Mouse (Mus musculus) C2C12 (cell line): ENCODE results near the gene Unc45b. TPM values are rescaled to one million over a fixed set of nuclear protein-coding genes. Genes with fewer than 3 reads are reported as not detected.
A peak's percentile ranks its signal among the peaks of the same experiment; 100 is the strongest.
"Not testable (repeated sequence)": the region's sequence is repeated elsewhere in the genome, so short reads cannot be mapped to it uniquely, and the experiment has no call there.

Source experiments
- H3K27me3 ChIP-seq: one replicate; pipeline ENCODE4 v1.6.1; 2011; ENCODE audit not compliant: control insufficient read depth, insufficient read depth, insufficient read length
- H3K36me3 ChIP-seq: one replicate; pipeline ENCODE4 v1.6.1; 2011; ENCODE audit not compliant: control insufficient read depth, insufficient read depth
- H3K4me3 ChIP-seq: one replicate; pipeline ENCODE4 v1.5.1; 2011; ENCODE audit warnings: mild to moderate bottlenecking, control low read depth; ENCODE audit not compliant: poor library complexity, insufficient read depth, severe bottlenecking
- H3K79me2 ChIP-seq: one replicate; pipeline ENCODE4 v1.6.1; 2011; ENCODE audit not compliant: control insufficient read depth, insufficient read depth
- H3K79me3 ChIP-seq: one replicate; pipeline ENCODE4 v1.6.1; 2011; ENCODE audit warnings: low read depth, control low read depth
- H3ac ChIP-seq: one replicate; pipeline ENCODE3; 2011; ENCODE audit warnings: low read depth; ENCODE audit not compliant: control insufficient read depth, insufficient read length
- CEBPB ChIP-seq: IDR thresholded peaks from one replicate; pipeline ENCODE4 v1.6.1; 2011; ENCODE audit warnings: low read depth, mild to moderate bottlenecking, control low read depth, moderate library complexity
- CTCF ChIP-seq: IDR thresholded peaks from one replicate; pipeline ENCODE4 v1.5.1; 2011; ENCODE audit not compliant: control insufficient read depth, insufficient read depth, insufficient read length
- FOSL1 ChIP-seq: IDR thresholded peaks from one replicate; pipeline ENCODE4 v1.8.0; 2011; ENCODE audit warnings: mild to moderate bottlenecking, low read length; ENCODE audit not compliant: poor library complexity, insufficient read depth, severe bottlenecking
- MAX ChIP-seq: IDR thresholded peaks from one replicate; pipeline ENCODE4 v1.6.1; 2011; ENCODE audit warnings: mild to moderate bottlenecking, control low read depth
- MYOD1 ChIP-seq: IDR thresholded peaks from one replicate; pipeline ENCODE4 v1.6.1; 2011; ENCODE audit warnings: low read depth; ENCODE audit not compliant: control insufficient read depth, insufficient read length
- MYOG ChIP-seq: IDR thresholded peaks from one replicate; pipeline ENCODE4 v1.6.1; 2011; ENCODE audit not compliant: control insufficient read depth, insufficient read length; ENCODE audit errors: extremely low read depth
- USF1 ChIP-seq: IDR thresholded peaks from one replicate; pipeline ENCODE4 v1.6.1; 2011; ENCODE audit warnings: low read depth, mild to moderate bottlenecking, control low read depth, moderate library complexity
- polyA plus RNA-seq: library from polyadenylated mRNA; unstranded; fragments of >200 nt; fragmentation: generic; extraction: Trizol; gene quantifications from one replicate; pipeline ENCODE4 v1.2.1, GENCODE M21; 2012; ENCODE audit warnings: missing spikeins

The Unc45b gene
- polyA plus RNA-seq, 1 experiment, result 0.15 TPM

DNA sequence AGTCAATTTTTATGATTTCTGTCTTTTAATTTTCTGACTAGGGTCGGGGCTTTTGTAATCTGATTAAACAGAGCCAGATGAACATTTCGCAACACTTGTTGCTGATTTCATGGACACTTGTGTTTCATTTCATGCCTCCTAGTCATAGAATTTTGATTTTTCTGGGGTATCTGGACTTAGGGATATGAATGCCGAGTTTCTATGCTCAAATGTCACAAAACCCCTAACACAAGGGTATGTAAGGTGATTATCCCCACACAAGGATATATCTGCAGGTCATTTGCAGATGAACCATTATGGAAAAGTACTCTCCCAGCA, 19.2 kb downstream of the Unc45b start:
- H3K79me3 ChIP-seq, result no peaks in the 10 kb centered on the region
- H3K79me2 ChIP-seq, result no peaks in the 10 kb centered on the region
- no peak for TF ChIP-seq FOSL1
- peak; percentile 33 for TF ChIP-seq CEBPB
- no peak overlapping the region for H3K4me3 ChIP-seq
- no peaks in the 10 kb centered on the region for H3K27me3 ChIP-seq
- H3K36me3 ChIP-seq, result no peaks in the 10 kb centered on the region
- H3ac ChIP-seq, result no peak overlapping the region

DNA sequence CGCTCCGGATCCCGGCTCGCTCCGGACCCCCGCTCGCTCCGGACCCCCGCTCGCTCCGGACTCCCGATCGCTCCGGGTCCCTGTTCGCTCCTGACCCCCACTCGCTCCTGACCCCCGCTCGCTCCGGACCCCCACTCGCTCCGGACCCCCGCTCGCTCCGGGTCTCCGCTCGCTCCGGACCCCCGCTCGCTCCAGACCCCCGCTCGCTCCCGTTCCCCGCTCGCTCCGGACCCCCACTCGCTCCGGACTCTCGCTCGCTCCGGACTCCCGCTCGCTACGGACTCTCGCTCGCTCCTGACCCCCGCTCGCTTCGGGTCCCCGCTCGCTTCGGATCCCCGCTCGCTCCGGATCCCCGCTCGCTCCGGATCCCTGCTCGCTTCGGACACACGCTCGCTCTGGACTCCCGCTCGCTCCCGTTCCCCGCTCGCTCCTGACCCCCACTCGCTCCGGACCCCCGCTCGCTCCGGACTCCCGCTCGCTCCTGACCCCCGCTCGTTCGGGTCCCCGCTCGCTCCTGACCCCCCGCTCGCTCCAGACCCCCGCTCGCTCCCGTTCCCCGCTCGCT, 20.1 kb downstream of the Unc45b start:
- H3K79me2 ChIP-seq, H3ac ChIP-seq, H3K27me3 ChIP-seq, H3K79me3 ChIP-seq, H3K36me3 ChIP-seq, H3K4me3 ChIP-seq: not testable (repeated sequence)

DNA sequence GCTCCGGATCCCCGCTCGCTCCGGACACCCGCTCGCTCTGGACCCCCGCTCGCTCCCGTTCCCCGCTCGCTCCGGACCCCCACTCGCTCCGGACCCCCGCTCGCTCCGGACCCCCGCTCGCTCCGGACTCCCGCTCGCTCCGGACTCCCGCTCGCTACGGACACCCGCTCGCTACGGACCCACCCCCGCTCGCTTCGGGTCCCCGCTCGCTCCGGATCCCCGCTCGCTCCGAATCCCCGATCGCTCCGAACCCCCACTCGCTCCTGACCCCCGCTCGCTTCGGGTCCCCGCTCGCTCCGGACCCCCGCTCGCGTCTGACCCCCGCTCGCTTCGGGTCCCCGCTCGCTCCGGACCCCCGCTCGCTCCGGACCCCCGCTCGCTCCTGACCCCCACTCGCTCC, 20.8 kb downstream of the Unc45b start:
- not testable (repeated sequence) for H3K79me3 ChIP-seq, H3ac ChIP-seq, H3K36me3 ChIP-seq, H3K79me2 ChIP-seq, H3K4me3 ChIP-seq, H3K27me3 ChIP-seq

DNA sequence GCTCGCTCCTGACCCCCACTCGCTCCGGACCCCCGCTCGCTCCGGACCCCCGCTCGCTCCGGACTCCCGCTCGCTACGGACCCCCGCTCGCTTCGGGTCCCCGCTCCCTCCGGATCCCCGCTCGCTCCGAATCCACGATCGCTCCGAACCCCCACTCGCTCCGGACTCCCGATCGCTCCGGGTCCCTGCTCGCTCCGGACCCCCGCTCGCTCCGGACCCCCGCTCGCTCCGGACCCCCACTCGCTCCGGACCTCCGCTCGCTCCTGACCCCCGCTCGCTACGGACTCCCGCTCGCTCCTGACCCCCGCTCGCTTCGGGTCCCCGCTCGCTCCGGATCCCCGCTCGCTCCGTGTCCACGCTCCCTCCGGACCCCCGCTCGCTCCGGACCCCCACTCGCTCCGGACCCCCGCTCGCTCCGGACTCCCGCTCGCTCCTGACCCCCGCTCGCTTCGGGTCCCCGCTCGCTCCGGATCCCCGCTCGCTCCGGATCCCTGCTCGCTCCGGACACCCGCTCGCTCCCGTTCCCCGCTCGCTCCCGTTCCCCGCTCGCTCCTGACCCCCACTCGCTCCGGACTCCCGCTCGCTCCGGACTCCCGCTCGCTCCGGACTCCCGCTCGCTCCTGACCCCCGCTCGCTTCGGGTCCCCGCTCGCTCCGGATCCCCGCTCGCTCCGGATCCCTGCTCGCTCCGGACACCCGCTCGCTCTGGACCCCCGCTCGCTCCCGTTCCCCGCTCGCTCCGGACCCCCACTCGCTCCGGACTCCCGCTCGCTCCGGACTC, 21.5 kb downstream of the Unc45b start:
- not testable (repeated sequence) for H3K79me2 ChIP-seq, H3ac ChIP-seq, H3K4me3 ChIP-seq, H3K27me3 ChIP-seq, H3K36me3 ChIP-seq, H3K79me3 ChIP-seq

DNA sequence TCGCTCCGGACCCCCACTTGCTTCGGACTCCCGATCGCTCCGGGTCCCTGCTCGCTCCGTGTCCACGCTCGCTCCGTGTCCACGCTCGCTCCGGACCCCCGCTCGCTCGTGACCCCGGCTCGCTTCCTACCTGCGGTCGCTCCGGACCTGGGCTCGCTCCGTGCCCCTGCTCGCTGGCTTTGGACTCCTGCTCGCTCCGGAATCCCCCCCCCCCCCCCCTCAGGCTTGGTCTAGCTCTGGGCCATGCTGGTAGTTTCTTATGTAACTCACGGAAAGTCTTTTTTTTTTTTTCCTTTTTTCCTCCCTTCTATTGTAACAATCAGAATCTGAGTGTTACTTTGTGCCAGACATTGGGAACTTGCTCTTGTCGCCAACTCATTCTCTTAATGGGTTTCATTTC, 22.8 kb downstream of the Unc45b start:
- no peaks in the 10 kb centered on the region for H3K36me3 ChIP-seq
- H3K79me2 ChIP-seq, result no peaks in the 10 kb centered on the region
- no peaks in the 10 kb centered on the region for H3K79me3 ChIP-seq
- no peak overlapping the region for H3K4me3 ChIP-seq
- TF ChIP-seq CEBPB, result no peak
- TF ChIP-seq MYOD1, result no peak
- TF ChIP-seq MAX, result no peak
- TF ChIP-seq FOSL1, result no peak
- TF ChIP-seq CTCF, result no peak
- TF ChIP-seq USF1, result no peak
- no peak for TF ChIP-seq MYOG
- no peaks in the 10 kb centered on the region for H3K27me3 ChIP-seq
- no peak overlapping the region for H3ac ChIP-seq

DNA sequence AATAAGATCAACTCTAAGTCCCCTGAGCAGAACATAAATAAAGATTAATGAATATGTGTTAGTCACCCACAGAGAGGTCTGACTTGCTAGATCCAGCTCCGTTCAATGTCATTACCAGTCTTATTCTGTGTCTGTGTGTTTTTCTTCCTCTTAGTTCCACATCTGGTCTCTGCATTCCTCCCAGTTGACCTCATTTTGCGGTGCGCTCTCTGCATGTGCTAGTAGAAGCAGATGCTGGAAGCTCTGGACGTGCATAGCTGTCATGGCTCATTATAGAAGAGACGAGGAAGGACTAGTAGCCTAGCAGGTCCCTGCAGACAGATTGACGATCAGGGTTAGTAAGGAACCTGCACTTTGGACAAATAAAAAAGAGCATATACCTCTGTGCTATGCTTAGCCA, 33.0 kb downstream of the Unc45b start:
- Histone ChIP-seq H3K79me3 (no peaks in the 10 kb centered on the region), H3ac (no peak overlapping the region), H3K4me3 (no peak overlapping the region), H3K79me2 (no peaks in the 10 kb centered on the region), H3K36me3 (no peaks in the 10 kb centered on the region), H3K27me3 (no peaks in the 10 kb centered on the region)
- TF ChIP-seq CTCF, result no peak
- TF ChIP-seq FOSL1, result no peak
- no peak for TF ChIP-seq MYOD1
- TF ChIP-seq USF1, result no peak
- no peak for TF ChIP-seq MYOG
- TF ChIP-seq CEBPB, result no peak
- TF ChIP-seq MAX, result no peak

DNA sequence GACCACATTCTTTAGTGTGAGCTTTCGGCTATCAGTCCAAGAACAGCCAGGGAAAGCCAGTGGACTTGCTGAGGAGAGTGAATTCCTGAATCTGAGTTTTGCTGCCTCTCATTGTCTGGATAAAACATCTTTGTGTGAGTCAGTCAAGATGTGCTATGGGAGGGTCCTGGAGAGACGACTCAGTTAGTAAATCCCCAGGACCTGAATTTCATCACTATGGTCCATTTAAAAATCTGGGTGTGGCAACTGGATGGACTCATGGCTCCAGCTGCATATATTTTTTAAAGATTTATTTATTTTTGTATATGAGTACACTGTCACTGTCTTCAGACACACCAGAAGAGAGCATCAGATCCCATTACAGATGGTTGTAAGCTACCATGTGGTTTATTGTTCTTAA, 35.3 kb downstream of the Unc45b start:
- Histone ChIP-seq H3K79me3 (no peaks in the 10 kb centered on the region), H3K36me3 (no peaks in the 10 kb centered on the region), H3K4me3 (no peak overlapping the region), H3K79me2 (no peaks in the 10 kb centered on the region), H3K27me3 (no peaks in the 10 kb centered on the region), H3ac (no peak overlapping the region)
- no peak for TF ChIP-seq MAX
- TF ChIP-seq CEBPB, result peak; percentile 66
